Mouse (Mus musculus) cortical plate, adult 2 months (tissue): Measurements from ENCODE around the gene Gfi1.

Experiments
- CTCF ChIP-seq: fragments of 200-500 bp; IDR thresholded peaks from 2 replicates; pipeline ENCODE4 v1.5.1; 2011; ENCODE audit warnings: mild to moderate bottlenecking, control low read depth, low read length; ENCODE audit not compliant: insufficient read depth; ENCODE audit errors: extremely low read depth
- POLR2A ChIP-seq: fragments of 200-500 bp; IDR thresholded peaks from 2 replicates; pipeline ENCODE4 v1.6.1; 2011; ENCODE audit warnings: mild to moderate bottlenecking, low read length, control low read depth; ENCODE audit not compliant: insufficient read depth; ENCODE audit errors: extremely low read depth

DNA sequence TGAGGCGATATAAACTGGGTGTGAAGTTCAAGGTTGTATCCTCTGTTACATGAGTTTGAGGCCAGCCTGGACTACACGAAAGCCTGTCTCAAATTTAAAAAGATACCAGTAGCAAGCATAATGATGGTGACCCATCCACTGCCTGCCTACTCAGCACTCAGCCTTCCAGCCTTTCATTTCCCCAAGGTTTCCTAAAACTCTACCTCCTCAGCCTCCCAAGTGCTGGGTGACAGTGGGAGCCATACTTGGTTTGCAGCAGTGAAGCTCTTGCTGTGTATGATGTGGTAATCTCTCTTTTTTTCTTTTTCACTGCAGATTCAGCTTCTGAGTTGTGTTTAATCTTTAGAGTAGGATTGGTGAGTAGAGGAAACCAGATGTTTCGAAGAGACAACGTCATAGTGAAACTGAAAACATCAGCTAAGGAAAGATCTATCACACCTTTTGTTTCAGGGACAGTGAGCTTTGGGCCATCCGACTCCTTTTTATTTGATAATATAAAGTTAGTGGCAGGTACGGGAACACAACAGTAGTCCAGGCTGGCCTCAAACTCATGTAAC, 22.6 kb downstream of the Gfi1 start:
- TF ChIP-seq POLR2A (no peak), CTCF (no peak)
